Mouse (Mus musculus): Measurements from ENCODE around the gene Plscr2. TPM values are rescaled to one million over a fixed set of nuclear protein-coding genes. Genes with fewer than 3 reads are reported as not detected.
"Not testable (repeated sequence)": the region's sequence is repeated elsewhere in the genome, so short reads cannot be mapped to it uniquely, and the experiment has no call there.

Gene Plscr2
- total and polyA plus RNA-seq, 3 experiments = 4.8 to 17.9 (median 13.0) TPM

GRCm38 (mm10) chr9:92273956-92274762 is 1.2 kb upstream of the Plscr2 start:
- DNase-seq = no peak

GRCm38 (mm10) chr9:92276360-92276759 is 958 bp downstream of the Plscr2 start:
- no peak for DNase-seq

- DNase-seq = no peak
These were observed 4.6 kb downstream of the Plscr2 start for GRCm38 (mm10) chr9:92280048-92280447.

GRCm38 (mm10) chr9:92282563-92283171 is 7.3 kb downstream of the Plscr2 start:
- no peak for DNase-seq

DNA sequence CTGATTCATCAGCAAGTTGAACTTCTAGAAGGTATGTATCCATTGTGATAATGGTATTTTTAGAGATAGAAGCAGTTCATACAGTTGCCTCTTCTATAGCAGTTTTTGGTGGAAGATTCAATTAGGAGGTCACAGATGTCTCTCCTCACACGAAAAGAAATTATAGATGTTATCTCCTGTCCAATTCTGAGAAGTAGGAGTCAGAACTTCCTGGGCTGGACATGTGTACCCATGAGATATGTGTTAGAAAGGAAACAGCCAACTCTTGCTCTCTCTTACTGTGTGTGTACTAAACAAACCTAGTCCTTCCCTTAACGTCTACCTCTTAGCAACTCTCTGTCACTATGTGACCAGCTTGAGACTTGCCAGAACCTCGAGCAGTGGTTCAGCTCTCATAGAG is 14.3 kb downstream of the Plscr2 start:
- no peak for DNase-seq

GRCm38 (mm10) chr9:92292169-92292568 is 16.8 kb downstream of the Plscr2 start:
- no peak for DNase-seq

- DNase-seq = no peak
These were observed 17.5 kb downstream of the Plscr2 start for GRCm38 (mm10) chr9:92292922-92293321.

DNA sequence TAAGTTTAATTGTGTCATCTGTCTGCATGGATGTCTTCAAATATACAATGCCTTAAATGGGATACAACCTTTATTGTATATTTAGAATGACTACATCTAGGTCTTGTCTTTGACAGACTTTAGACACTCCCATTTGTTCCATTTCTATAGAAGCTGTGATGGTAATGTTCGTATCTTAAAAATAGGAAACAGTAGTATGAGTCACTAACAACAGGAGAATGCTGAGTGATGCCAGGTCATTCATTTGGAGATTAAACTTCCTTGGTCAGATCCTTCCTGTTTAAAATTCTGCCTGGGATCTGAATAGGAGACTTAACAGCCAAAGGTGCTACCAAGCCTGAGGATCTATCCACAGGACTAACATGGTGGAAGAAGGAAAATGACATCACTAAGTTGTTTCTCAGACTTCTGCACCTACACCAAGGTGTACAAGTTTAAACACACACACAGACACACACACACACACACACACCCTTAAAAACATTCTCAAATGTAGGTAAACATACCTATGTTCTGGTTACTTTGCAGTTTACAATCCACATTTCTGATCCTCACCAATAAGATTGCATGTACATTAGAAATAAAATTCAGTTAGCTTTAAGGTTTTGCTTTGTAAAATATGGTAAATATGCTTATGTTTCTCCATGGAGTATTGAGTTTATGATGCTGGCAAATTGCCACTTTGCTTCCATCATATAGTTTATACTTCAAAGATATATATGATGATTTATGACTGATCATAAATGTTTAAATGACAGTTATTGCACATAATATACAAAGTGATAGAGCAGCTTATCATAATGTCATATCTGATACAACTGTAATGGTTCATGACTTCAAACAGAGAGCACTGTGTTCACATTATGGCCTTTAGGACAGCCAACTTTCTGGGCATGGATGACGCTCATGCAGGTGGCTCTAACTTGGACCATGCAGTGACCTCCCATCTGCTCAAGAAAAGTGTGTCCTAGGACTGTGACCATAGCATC is 18.5 kb downstream of the Plscr2 start:
- no peak for DNase-seq

DNA sequence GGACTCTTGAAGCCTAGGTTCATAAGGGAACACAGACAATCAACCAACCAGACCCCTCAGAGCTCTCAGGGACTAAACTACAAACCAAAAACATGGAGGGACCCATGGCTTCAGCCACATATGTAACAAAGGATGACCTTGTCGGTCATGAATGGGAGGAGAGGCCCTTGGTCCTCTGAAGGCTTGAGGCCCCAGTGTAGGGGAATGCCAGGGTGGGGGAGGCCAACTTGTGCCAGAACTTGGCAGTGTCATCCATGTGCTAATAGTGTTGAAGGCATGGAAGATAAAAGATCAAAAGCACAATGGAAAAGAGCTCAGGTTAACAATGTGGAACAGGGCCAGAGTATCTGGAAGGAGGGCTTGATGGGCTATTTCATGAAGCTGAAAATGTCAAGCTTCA is 22.9 kb downstream of the Plscr2 start:
- no peak for DNase-seq

DNA sequence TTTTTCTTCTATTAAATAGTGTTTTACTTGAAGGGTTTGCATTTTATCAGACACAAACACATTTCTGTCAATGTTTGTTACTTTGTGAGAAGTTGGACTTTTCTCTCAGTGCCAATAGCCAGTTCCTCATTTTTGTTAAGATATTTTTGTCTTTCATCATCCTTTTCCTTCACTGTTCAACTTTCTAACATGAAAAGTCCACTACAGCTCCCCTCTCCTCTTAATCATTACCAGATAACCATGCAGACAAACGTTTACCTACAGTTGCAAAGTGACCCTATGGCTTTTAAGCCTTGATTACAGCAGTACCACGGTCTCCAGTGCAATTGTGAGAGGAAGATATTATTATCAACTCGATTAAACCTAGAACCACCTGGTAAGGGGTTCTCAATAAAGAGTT is 25.8 kb downstream of the Plscr2 start:
- no peak for DNase-seq

GRCm38 (mm10) chr9:92305075-92305474 is 29.7 kb downstream of the Plscr2 start:
- no peak for DNase-seq

DNA sequence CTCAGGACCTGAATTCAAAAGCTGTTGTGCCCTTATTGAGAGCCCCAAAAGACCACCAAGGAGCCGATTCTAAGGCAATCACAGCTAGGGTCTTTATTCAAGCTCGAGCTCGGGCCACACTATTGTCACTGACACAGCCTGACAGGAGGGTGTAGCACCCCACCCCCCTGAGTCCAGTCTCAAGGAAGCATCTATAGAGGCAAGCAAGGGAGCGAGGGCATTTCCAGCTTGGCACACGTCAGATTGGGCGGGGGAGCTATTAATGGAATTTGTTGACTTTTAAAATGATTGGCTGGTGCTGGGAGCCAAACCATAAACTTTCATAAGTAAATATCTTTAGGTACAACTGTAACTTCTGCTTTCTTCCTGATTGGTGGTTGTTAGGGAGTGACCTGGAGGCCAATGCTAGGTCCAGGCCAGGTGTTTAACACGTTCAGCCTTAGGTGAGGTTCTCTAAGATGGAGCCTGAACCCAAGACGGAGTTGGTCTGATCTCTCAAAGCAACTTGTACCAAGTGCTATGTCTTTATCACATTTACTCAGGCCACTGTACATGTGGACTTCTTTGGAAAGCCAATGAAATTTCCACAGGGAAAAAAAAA is 30.3 kb downstream of the Plscr2 start:
- DNase-seq = no peak

DNA sequence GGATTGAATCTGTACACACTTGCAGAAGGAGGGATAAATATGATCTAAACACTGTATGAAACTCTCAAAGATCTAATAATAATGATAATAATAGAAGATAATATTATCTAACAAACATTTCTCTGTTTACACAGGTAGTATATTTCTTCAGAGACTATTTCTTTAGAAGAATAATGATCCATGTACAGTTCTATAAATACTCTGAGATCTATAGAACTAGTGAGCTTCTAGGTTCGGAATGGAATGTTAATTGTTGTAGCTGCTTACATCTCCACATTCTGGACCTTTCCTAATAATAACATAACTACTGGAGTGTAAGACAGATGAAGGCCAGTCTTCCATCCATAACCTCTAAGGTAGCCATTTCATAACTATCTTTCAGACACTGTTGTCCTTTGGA is 33.7 kb downstream of the Plscr2 start, which contains the start of gene 1700057G04Rik:
TSS of gene 1700057G04Rik (plus strand) at position 301 of the 400 bp plus-strand sequence.
- DNase-seq = no peak

DNA sequence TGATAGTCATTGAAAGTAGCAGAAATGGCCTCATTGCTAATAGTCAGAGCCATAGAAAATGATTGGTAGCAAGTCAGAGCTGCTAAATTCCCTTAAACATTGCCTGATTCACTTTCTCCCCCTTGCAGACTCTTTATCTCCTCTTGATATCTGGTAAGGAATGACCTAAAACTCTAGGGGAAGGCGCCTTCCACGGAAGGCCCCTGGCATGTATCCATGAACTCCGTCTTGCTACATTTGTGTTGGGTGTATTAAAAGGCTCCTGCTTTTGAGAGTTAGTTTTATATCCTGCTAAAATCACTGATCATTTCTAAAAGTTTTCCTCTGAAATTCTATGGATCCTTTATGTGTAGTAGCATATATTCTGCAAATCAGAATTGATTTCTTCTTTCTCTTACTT is 41.4 kb downstream of the Plscr2 start:
- DNase-seq = no peak

DNA sequence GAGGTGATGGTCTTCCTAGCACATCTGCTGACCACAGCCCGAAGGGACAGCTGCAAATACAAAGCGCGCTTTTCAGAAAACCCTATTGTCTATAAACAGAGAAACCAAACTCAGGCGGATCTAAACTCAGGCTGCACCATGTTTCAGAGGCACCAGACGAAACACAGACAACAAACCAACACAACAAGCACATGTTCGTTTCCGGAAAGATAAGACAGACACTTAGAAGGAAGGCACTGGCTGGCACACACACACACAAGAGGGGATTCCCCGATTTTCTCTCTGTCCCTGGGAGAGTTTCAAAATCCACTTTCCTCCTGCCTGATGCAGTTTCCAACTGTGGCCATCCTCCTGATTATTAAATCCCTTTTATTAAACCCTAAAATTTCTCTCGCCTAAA is 50.5 kb downstream of the Plscr2 start:
- not testable (repeated sequence) for DNase-seq

DNA sequence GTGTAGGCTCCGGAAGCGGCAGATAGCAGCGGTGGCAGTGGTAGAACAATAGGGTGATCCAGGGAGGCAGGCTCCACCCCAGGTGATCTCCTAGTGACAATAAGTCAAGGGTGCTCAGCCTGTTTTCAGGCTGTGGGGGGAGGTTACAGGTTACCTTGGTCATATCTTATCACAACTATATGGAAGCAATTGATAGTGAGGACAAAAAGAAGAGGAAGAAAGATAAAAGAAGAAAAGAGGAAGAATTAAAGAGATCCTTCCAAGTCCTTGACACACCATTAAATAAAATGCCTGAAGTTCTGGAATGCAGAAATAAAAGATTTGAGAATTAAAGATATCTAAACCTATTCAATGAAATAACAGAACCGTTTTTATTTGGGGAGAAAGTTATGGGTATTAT is 51.4 kb downstream of the Plscr2 start:
- no peak for DNase-seq

DNA sequence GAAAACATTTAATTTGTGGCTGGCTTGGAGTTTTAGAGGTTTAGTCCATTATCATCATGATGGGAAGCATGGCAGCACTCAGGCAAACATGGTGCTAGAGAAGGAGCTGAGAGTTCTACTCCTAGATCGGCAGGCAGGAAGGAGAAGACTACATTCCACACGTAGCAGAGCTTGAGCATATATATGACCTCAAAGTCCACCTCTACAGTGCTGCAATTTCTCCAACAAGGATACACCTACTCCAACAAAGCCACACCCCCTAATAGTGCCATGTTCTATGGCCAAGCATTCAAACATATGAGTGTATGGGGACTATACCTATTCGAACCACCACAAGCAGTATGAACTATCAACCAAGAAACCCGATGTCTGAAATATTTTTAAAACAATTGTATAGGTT is 56.0 kb downstream of the Plscr2 start:
- no peak for DNase-seq

DNA sequence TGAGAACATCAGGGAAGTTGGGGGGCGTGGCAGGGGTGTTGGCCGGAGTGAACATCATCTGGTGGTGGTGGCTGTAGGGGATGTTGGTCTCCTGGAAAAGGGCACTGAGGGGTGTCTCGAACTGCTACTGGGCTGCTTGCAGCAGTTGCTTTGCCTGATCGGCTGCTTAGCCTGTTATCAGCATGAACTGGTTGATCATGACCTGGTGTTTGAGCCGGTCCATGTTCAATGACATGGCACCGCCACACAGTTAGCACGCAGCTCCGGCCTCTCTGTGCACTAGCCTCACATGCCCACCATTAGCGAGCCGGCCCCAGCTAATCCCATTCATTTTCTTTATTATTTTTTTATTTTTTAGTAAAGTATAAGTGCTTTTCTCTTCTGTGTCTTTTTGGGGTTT is 59.4 kb downstream of the Plscr2 start:
- DNase-seq = no peak

GRCm38 (mm10) chr9:92335277-92335818 is 59.9 kb downstream of the Plscr2 start:
- no peak for DNase-seq

- DNase-seq = no peak
These were observed 61.7 kb downstream of the Plscr2 start for GRCm38 (mm10) chr9:92337063-92337462.

DNA sequence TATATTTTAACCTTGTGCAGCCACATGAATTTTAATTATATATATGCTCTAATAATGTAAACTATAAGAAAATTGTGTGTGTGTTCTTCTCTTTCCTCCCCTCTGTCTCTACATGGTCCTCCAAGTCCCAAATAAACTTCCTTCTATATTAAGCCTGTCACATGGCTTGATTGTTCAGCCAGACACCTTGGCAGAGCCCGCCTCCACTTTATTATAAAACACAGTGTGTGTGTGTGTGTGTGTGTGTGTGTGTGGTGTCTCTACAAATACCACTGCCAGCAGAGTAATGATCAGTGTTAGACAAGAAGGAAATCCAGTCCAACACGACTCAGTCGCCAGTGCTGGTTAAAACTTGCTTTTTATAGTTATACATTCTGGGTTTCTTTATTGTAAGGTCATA is 62.3 kb downstream of the Plscr2 start:
- DNase-seq = no peak

DNA sequence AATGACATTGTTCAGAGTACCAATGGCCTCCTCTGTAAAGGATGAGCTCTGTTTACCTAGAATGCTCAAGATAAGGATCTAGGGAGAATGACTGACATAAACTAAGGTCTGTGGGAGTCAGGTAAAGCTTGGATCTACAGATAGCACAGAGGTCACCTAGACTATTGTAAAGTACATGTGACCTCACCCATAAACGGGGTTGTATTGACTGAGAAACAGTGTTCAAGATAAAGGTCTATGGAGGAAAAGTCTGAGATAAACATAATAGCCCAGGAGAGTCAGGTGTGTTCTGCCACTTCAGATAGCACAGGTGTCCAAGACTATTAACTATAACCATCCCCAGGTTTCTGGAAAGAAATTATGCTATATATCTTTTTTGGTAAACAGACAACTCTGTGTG is 63.6 kb downstream of the Plscr2 start:
- DNase-seq = no peak

Measured in adrenal gland, adult 2 months (tissue).